Mouse (Mus musculus) neural tube, embryonic 15.5 days (tissue): Measurements from ENCODE around the gene Slco3a1. TPM values are rescaled to one million over a fixed set of nuclear protein-coding genes. Genes with fewer than 3 reads are reported as not detected.

Experiments
- ATAC-seq: fragments of 200-750 bp; cut with Nextera tagmentation; 2 replicates; pipeline ENCODE4 v1.8.0; 2017; ENCODE audit warnings: mild to moderate bottlenecking, moderate TSS enrichment, moderate library complexity; ENCODE audit not compliant: low FRiP score
- H3K27ac ChIP-seq: fragments of 300-500 bp; sonication (generic); replicated peaks from 2 replicates; pipeline ENCODE4 v1.5.1; 2015; ENCODE audit warnings: mild to moderate bottlenecking, inconsistent platforms
- H3K27me3 ChIP-seq: fragments of 300-500 bp; sonication (generic); replicated peaks from 2 replicates; pipeline ENCODE4 v1.6.1; 2015; ENCODE audit warnings: inconsistent platforms
- H3K36me3 ChIP-seq: fragments of 300-500 bp; sonication (generic); 2 replicates; pipeline ENCODE4 v1.6.1; 2015; ENCODE audit warnings: inconsistent platforms
- H3K4me1 ChIP-seq: fragments of 300-500 bp; sonication (generic); 2 replicates; pipeline ENCODE4 v1.6.1; 2015; ENCODE audit warnings: inconsistent platforms
- H3K4me2 ChIP-seq: fragments of 300-500 bp; sonication (generic); 2 replicates; pipeline ENCODE4 v1.6.1; 2015; ENCODE audit warnings: inconsistent platforms, mild to moderate bottlenecking, moderate library complexity
- H3K4me3 ChIP-seq: fragments of 300-500 bp; sonication (generic); replicated peaks from 2 replicates; pipeline ENCODE4 v1.5.1; 2015; ENCODE audit warnings: mild to moderate bottlenecking, inconsistent platforms
- H3K9ac ChIP-seq: fragments of 300-500 bp; sonication (generic); replicated peaks from 2 replicates; pipeline ENCODE4 v1.6.1; 2015; ENCODE audit warnings: mild to moderate bottlenecking, inconsistent platforms
- H3K9me3 ChIP-seq: fragments of 300-500 bp; sonication (generic); replicated peaks from 2 replicates; pipeline ENCODE4 v1.6.1; 2016; ENCODE audit warnings: inconsistent platforms
- WGBS: fragments of 180-500 bp; shearing (Covaris S2); methylation state at CpG from one replicate; pipeline ENCODE4 v1.1.7; 2015; ENCODE audit warnings: mixed read lengths; 5-methylcytosine and 5-hydroxymethylcytosine counted together
- polyA plus RNA-seq: library from polyadenylated mRNA; unstranded; fragments of >200 nt; fragmentation: Nextera tagmentation; extraction: Ambion mirVana; gene quantifications from 2 replicates; pipeline ENCODE4 v1.2.1, GENCODE M21; 2015

The Slco3a1 gene
- polyA plus RNA-seq, 1 experiment from 2014 or later: 24.1 TPM

GRCm38 (mm10) chr7:74484024-74484385, 70.6 kb downstream of the Slco3a1 start:
- Histone ChIP-seq H3K4me1 (peaks cover 3% of the 10 kb centered on the region; the same call in 1 of the 2 replicates), H3K4me2 (no peak overlapping the region), H3K27me3 (no peaks in the 10 kb centered on the region), H3K9ac (no peak overlapping the region), H3K4me3 (no peak overlapping the region), H3K36me3 (no peaks in the 10 kb centered on the region), H3K27ac (no peak overlapping the region), H3K9me3 (no peaks in the 10 kb centered on the region)
- ATAC-seq: no peak
- 90% methylated on average over 2 of the region's 2 CpGs for WGBS

GRCm38 (mm10) chr7:74483294-74484023, 71.1 kb downstream of the Slco3a1 start:
- no peak for ATAC-seq
- Histone ChIP-seq H3K4me2 (no peak overlapping the region), H3K4me3 (no peak overlapping the region), H3K9ac (no peak overlapping the region), H3K4me1 (peaks cover 3% of the 10 kb centered on the region; the same call in 1 of the 2 replicates), H3K9me3 (no peaks in the 10 kb centered on the region), H3K27ac (no peak overlapping the region), H3K36me3 (no peaks in the 10 kb centered on the region), H3K27me3 (no peaks in the 10 kb centered on the region)
- 63% methylated on average over 3 of the region's 3 CpGs for WGBS

DNA sequence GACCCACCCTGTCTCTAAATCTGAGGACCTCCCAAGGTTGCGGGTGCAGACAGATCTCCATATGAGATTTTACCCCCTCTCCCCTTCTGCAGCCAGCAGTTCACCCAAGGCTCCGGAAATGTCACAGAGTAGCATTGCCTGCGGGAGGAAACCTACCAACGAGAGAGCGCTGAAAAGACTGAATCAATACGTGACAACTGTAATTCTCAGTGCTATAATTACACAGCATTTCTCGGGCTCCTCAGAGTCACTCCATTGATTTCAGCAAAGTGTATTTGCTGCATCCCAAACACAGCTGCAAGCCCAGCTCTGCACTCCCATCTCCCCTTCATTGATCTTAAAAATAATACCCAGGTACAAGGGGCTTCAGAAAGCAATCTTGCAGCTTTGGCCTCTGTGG, 82.8 kb downstream of the Slco3a1 start:
- 80% methylated on average over 7 of the region's 7 CpGs for WGBS
- no peaks in the 10 kb centered on the region for H3K9me3 ChIP-seq
- H3K27ac ChIP-seq: no peak overlapping the region
- H3K27me3 ChIP-seq: no peaks in the 10 kb centered on the region
- no peak overlapping the region for H3K4me3 ChIP-seq
- no peak for ATAC-seq
- H3K4me2 ChIP-seq: no peak overlapping the region
- H3K9ac ChIP-seq: no peak overlapping the region
- no peaks in the 10 kb centered on the region for H3K36me3 ChIP-seq
- peaks cover 3% of the 10 kb centered on the region; the same call in 1 of the 2 replicates for H3K4me1 ChIP-seq

DNA sequence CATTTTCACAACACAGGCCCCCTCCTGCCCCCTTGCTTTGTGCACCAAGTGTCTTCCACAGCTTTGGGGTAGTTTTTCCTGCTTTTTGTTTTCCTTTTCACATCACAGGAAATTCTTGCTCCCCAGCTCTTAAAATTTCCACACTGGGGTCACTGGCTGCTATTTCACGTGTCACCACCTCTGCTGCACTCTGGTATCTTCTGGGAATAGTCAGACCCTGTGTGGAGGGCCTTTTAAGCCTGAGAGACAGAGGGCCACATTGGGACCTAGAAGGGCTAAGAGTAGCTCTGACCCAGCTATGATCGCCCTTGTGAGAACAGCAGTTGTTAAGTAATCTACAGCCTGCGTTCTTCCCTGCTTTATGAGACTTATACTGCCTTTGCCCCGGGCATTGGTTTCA, 87.7 kb downstream of the Slco3a1 start:
- no peak overlapping the region for H3K9ac ChIP-seq
- no peaks in the 10 kb centered on the region for H3K36me3 ChIP-seq
- 58% methylated on average over 4 of the region's 4 CpGs for WGBS
- peaks cover 5% of the 10 kb centered on the region; the same call in 1 of the 2 replicates for H3K4me1 ChIP-seq
- H3K4me2 ChIP-seq: no peak overlapping the region
- H3K27ac ChIP-seq: no peak overlapping the region
- no peaks in the 10 kb centered on the region for H3K9me3 ChIP-seq
- ATAC-seq: no peak
- no peaks in the 10 kb centered on the region for H3K27me3 ChIP-seq
- H3K4me3 ChIP-seq: no peak overlapping the region

- Histone ChIP-seq H3K9ac (no peak overlapping the region), H3K9me3 (no peaks in the 10 kb centered on the region), H3K4me1 (0 out of 2 replicates have a peak, but pooled peaks cover 2% of the 10 kb centered on the region), H3K27ac (no peak overlapping the region), H3K4me3 (no peak overlapping the region), H3K4me2 (no peak overlapping the region), H3K27me3 (no peaks in the 10 kb centered on the region), H3K36me3 (no peaks in the 10 kb centered on the region)
- WGBS: 82% methylated on average over 7 of the region's 7 CpGs
- ATAC-seq: no peak
Measured at GRCm38 (mm10) chr7:74464638-74465037, 89.9 kb downstream of the Slco3a1 start.

GRCm38 (mm10) chr7:74462451-74462850, 92.1 kb downstream of the Slco3a1 start:
- 32% methylated on average over 4 of the region's 4 CpGs for WGBS
- Histone ChIP-seq H3K9ac (no peak overlapping the region), H3K9me3 (no peaks in the 10 kb centered on the region), H3K4me1 (0 out of 2 replicates have a peak, but pooled peaks cover 2% of the 10 kb centered on the region), H3K4me3 (no peak overlapping the region), H3K36me3 (no peaks in the 10 kb centered on the region), H3K4me2 (no peak overlapping the region), H3K27ac (no peak overlapping the region), H3K27me3 (no peaks in the 10 kb centered on the region)
- ATAC-seq: no peak

GRCm38 (mm10) chr7:74461736-74462135, 92.8 kb downstream of the Slco3a1 start:
- WGBS: 88% methylated on average over 5 of the region's 5 CpGs
- no peaks in the 10 kb centered on the region for H3K27me3 ChIP-seq
- no peak overlapping the region for H3K27ac ChIP-seq
- H3K9ac ChIP-seq: no peak overlapping the region
- H3K4me3 ChIP-seq: no peak overlapping the region
- no peak for ATAC-seq
- 0 out of 2 replicates have a peak, but pooled peaks cover 2% of the 10 kb centered on the region for H3K4me1 ChIP-seq
- no peaks in the 10 kb centered on the region for H3K9me3 ChIP-seq
- H3K36me3 ChIP-seq: no peaks in the 10 kb centered on the region
- H3K4me2 ChIP-seq: no peak overlapping the region

DNA sequence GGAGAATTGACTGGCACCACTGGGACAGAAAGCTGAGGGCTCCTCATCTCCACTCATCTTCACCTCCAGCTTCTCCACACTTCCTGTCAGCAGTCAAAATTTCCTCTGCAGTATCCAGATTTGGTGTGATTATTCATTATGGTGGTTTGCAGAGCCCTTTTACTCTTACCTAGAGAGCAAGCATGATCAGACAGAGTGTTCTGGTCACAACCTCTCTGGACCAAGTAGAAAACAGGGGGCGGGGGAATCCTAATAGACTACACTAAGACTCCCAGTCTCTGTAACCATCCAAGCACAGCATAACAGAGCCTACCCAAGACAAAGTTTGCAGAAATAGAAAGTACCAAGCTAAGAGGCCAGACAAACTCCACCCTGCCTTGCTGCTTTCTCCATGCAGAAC, 93.4 kb downstream of the Slco3a1 start:
- Histone ChIP-seq H3K9me3 (no peaks in the 10 kb centered on the region), H3K4me1 (0 out of 2 replicates have a peak, but pooled peaks cover 2% of the 10 kb centered on the region), H3K27me3 (no peaks in the 10 kb centered on the region), H3K27ac (no peak overlapping the region), H3K4me3 (no peak overlapping the region), H3K36me3 (no peaks in the 10 kb centered on the region), H3K9ac (no peak overlapping the region), H3K4me2 (no peak overlapping the region)
- 90% methylated on average over 1 of the region's 1 CpGs for WGBS
- ATAC-seq: no peak

DNA sequence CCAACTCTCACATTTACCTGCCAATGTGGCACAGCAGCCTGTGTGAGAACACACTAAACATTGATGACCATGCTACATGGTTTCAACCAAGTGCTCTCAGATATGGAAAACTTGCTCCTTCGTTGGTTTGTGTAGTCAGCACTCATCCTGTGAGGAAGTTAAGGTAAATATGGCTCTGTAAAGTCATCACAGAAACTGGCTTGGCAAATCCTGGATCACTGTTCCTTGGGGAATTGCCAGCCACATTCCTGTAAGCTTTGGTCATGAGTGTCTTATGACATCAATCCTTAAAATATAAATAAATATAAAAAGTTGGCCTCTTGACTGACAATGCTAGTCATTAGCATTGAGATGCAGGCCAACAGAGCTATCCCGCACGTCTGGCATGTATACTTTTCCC, 94.8 kb downstream of the Slco3a1 start:
- WGBS: 83% methylated on average over 3 of the region's 3 CpGs
- no peak for ATAC-seq
- no peak overlapping the region for H3K4me2 ChIP-seq

DNA sequence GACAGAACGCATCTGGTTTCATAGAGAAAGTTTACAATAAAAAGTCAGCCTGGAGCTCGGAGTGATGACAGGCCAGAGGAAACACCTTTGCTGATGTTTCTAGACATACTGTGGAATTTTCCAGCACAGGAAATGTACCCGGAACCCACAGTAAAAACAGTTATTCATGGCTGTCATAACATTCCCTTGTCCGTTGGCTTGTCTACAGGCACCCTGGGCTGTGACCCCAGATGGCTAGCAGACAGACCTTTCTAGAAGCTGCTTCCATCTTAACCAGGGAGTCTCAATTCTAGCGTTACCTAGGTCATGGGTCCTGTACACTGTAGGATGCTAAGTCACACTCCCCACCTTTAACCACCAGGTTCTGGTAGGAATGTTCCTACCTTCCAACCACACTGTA, 95.3 kb downstream of the Slco3a1 start:
- Histone ChIP-seq H3K9ac (no peak overlapping the region), H3K4me3 (no peak overlapping the region), H3K4me1 (0 out of 2 replicates have a peak, but pooled peaks cover 2% of the 10 kb centered on the region), H3K9me3 (no peaks in the 10 kb centered on the region), H3K36me3 (no peaks in the 10 kb centered on the region), H3K4me2 (no peak overlapping the region), H3K27ac (no peak overlapping the region), H3K27me3 (no peaks in the 10 kb centered on the region)
- WGBS: 87% methylated on average over 5 of the region's 5 CpGs
- ATAC-seq: no peak

More for the DNA sequence above, 94.8 kb downstream of the Slco3a1 start:
- H3K9me3 ChIP-seq: no peaks in the 10 kb centered on the region
- H3K36me3 ChIP-seq: no peaks in the 10 kb centered on the region
- 0 out of 2 replicates have a peak, but pooled peaks cover 2% of the 10 kb centered on the region for H3K4me1 ChIP-seq
- no peaks in the 10 kb centered on the region for H3K27me3 ChIP-seq
- H3K27ac ChIP-seq: no peak overlapping the region
- H3K4me3 ChIP-seq: no peak overlapping the region
- no peak overlapping the region for H3K9ac ChIP-seq

DNA sequence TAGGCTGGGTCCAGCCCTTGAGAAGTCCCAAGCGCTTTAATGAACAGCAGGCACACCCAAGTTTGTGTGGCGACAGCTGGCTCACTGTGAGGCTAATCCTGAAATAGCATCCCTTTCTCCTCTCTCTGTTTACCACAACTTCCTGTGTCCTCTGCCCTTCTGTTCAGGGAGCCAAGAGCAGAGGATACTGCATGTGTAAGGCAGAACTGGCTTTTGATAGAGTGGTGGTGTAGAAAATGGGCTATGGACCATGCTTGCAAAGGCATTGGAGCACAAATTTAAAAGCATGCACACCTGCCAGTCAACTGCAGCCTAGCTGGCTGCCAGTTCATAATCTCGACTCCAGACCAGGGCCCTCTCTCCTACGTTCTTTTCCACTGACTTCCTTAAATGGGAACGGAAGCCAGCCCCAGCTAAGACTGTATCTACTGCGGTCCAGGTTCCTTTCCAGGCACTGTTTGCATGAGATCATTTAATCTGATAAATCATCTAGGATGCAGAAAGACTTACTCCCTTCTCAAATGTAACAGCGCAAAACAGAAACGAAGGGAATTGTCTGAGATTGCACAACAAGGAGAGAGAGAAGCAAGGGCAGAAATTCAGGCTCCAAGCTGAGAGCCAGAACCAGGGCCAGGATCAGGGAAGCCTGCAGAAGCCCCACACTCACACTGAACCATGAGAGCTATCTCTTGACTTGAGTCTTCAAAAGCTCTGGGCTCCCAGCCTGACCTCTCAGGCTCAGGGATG, 95.9 kb downstream of the Slco3a1 start:
- no peak for ATAC-seq
- Histone ChIP-seq H3K9ac (no peak overlapping the region), H3K4me1 (0 out of 2 replicates have a peak, but pooled peaks cover 2% of the 10 kb centered on the region), H3K4me2 (no peak overlapping the region), H3K27ac (no peak overlapping the region), H3K9me3 (no peaks in the 10 kb centered on the region), H3K36me3 (no peaks in the 10 kb centered on the region), H3K4me3 (no peak overlapping the region), H3K27me3 (no peaks in the 10 kb centered on the region)
- 76% methylated on average over 8 of the region's 8 CpGs for WGBS
